Mouse (Mus musculus) G1E (cell line): ENCODE measurements around the gene Coro1a.

Source experiments
- CTCF ChIP-seq: IDR thresholded peaks from 2 replicates; pipeline ENCODE4 v1.5.1; 2012; ENCODE audit warnings: low read depth, low read length, inconsistent platforms, mixed read lengths
- GATA1 ChIP-seq: IDR thresholded peaks from 2 replicates; pipeline ENCODE4 v1.6.1; 2012; ENCODE audit warnings: borderline replicate concordance, low read length, inconsistent platforms, mixed read lengths
- POLR2AphosphoS5 ChIP-seq: IDR thresholded peaks from 2 replicates; pipeline ENCODE4 v1.6.1; 2012; ENCODE audit warnings: low read depth, low read length, inconsistent platforms; ENCODE audit not compliant: insufficient replicate concordance
- TAL1 ChIP-seq: conservative IDR thresholded peaks from 2 replicates; pipeline ENCODE4 v1.6.1; 2012; ENCODE audit warnings: low read depth, low read length, inconsistent platforms, mixed read lengths

DNA sequence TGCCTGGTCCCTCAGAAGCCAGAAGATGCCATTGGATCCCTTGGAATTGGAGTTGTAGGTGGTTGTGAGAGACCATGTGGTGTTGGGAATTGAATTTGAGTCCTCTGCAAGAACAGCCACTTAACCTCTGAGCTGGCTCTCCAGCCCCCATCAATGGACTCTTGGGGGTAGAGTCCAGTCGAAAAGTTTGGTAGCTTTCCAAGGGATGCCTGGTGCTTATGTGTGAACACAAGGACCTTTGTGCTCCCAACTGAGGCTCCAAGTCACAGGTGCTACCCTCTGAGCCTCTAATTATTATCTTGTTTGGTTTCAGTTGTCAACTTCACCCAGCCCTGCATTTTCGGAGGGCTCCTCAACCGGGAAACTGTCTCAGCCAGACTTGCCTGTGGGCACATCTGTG lies 16.9 kb downstream of the Coro1a start:
- TF ChIP-seq CTCF = no peak
- no peak for TF ChIP-seq POLR2AphosphoS5
- no peak for TF ChIP-seq GATA1
- TF ChIP-seq TAL1 = no peak
